Mouse (Mus musculus) mouse trophoblast stem cell (cell line): ENCODE results near the gene Cuedc1.

Experiments used
- in situ Hi-C, 2 experiments: fragments of 300-500 bp; cut with MseI, MboI; formaldehyde crosslinking; loops; 2 replicates in 1 of 2; 3 replicates in 1 of 2; pipeline ENCODE4 v1.15.1; 2025

The Cuedc1 gene

GRCm38 (mm10) chr11:88117356-88118090 lies 19.7 kb downstream of the Cuedc1 start:
- in situ Hi-C loops, result no loop called here

GRCm38 (mm10) chr11:88118091-88118440 lies 20.2 kb downstream of the Cuedc1 start:
- in situ Hi-C loops, result no loop called here

DNA sequence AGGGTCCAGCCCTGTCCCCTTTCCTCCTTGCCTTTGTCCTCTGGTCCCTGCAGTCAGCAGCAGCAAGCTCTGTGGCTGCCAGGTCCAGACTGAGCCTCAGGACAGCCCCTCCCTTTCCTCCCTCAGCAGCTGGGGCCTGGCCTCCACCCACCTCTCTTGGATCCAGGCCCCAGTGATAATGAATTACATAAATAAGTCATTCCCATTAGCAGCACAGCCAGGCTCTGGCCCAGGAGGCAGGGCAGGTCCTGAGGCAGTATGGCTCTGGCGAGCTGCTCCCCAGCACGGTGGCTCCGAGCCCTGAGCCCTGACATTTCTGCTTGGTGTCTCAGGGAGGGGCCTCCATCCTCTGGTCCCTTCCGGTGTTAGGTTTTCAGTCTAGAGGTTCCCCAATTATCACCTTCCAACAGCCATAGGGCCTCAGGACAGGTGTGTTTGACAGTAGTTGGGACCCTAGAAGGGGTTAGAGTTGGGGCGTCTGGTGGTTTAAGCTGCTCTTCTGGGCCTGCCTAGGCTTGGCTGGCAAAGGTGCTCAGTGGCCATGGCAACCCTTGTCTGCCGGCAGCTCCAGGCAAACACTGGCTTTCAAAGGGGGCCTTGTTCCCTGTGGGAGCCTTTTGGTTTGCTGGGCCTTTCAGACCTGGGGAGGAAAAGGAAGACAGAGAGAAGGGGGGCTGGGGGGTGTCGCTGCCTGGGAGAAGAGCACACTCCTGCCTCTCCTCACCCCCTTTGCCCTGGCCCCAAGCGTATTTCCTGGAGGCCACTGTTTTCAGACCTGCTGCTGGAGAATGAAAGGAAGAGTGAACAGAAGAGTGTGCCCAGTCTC lies 21.2 kb downstream of the Cuedc1 start:
- in situ Hi-C loops, result no loop called here

DNA sequence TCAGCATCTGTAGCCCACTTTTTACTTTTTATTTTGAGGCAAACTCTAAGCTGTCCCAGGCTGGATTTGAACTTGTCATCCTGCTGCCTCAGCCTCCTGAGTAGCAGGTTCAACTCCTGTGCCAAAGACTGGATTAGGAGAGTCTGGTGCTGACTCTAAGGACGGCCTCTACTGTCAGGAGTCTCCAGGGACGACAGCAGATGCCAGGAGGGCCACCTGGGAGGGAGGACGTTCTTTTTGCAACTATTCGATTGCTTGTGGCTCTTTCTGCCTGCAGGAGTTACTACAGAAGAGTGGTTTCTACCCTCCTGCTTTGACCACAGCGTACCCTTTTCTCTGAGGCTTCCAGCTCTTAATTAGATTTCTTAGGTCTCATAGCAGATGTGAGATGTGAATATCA lies 24.7 kb downstream of the Cuedc1 start:
- in situ Hi-C loops, result no loop called here

GRCm38 (mm10) chr11:88123021-88123420 lies 25.2 kb downstream of the Cuedc1 start:
- in situ Hi-C loops, result no loop called here

DNA sequence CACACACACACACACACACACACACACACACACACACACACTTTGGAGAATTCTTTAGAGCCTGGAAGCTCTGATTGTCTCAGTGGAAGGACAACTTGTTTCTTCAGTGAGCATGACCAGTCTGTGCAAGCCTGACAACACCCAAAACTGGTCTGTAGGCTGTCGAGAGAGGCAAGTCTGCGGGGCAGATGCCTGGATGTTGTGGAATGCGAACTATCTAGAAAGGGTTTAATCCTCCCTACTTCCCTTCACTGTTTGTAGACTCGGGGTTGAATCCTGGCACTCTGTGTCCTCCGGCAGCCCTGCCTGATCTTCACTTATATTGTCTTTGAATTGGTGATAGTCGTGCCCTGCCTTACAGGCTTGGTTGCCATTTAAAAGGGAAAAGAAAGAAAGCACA lies 25.9 kb downstream of the Cuedc1 start:
- in situ Hi-C loops, result no loop called here

DNA sequence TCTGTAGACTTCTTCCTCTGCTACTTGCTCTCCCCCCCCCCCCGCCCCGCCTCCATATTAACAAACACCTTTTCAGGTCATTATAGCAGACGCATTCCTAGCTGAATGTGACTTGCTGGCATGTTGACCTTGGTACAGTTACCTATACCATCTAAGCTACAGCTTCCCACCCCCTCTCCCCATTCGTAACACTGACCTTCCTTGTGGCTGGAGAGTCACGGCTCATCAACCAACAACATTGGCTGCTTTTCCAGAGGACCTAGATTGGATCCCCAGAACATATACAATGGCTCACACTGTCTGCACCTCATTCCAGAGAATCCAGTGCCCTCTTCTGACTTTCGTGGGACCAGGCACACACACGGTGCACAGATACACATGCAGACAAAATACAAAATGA lies 27.6 kb downstream of the Cuedc1 start:
- in situ Hi-C loops, result no loop called here

DNA sequence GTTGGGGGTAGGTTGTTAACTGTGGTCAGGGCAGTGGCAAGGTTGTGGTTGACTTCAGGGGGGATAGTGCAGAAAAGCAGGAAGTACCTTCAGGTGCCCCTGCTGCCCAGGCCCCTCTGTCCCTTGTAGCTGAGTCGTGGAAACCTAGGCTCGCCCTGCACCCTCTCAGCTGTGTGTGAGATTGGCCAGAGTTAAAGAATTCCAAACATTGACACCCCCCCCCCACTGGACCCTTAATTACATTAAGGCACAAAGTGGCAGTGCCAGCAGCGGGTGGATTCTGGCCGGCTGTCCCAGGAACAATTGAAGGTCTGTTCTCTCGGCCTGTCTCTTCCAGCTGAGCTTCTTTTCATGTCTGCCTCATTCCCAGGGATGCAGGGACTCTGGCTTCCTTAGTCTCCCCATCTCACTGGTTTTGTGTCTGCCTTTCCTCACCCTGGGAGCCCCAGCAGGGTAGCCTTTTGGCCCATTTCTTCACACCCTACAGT lies 28.5 kb downstream of the Cuedc1 start:
- in situ Hi-C loops, result no loop called here

GRCm38 (mm10) chr11:88128461-88128860 lies 30.6 kb downstream of the Cuedc1 start:
- in situ Hi-C loops, result no loop called here

DNA sequence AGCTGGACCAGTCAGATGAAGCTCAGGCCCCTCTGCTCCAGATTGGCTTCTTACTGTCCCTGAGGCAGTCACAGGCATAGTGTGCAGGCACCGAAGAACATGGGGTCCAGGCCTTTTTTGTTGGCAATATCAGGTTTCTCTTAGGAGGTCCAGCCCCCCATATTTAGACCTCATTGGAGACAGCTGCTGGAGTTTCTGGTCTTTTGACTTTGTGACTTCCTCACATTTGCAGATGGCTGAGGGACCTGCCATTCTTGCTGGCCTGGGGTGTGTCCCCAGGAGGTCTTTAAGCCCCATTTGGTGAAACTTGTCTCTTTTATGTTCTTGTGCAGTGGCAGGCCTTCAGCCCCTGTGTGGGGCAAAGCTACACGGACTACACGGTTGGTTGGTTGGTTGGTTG lies 31.4 kb downstream of the Cuedc1 start:
- in situ Hi-C loops, result no loop called here

- in situ Hi-C loops, result no loop called here
Observed at GRCm38 (mm10) chr11:88129935-88130334, 32.1 kb downstream of the Cuedc1 start.

- in situ Hi-C loops, result no loop called here
Observed at GRCm38 (mm10) chr11:88131847-88132246, 34.0 kb downstream of the Cuedc1 start.

- in situ Hi-C loops, result no loop called here
Observed at GRCm38 (mm10) chr11:88135218-88135617, 37.4 kb downstream of the Cuedc1 start.

- in situ Hi-C loops, result no loop called here
Observed at GRCm38 (mm10) chr11:88137814-88138425, 40.1 kb downstream of the Cuedc1 start.

- in situ Hi-C loops, result no loop called here
Observed at GRCm38 (mm10) chr11:88139256-88139861, 41.5 kb downstream of the Cuedc1 start.

- in situ Hi-C loops, result no loop called here
Observed at GRCm38 (mm10) chr11:88140066-88141060, 42.5 kb downstream of the Cuedc1 start.

- in situ Hi-C loops, result no loop called here
Observed at GRCm38 (mm10) chr11:88142362-88142761, 44.5 kb downstream of the Cuedc1 start.

- in situ Hi-C loops, result no loop called here
Observed at GRCm38 (mm10) chr11:88144100-88144499, 46.2 kb downstream of the Cuedc1 start.

DNA sequence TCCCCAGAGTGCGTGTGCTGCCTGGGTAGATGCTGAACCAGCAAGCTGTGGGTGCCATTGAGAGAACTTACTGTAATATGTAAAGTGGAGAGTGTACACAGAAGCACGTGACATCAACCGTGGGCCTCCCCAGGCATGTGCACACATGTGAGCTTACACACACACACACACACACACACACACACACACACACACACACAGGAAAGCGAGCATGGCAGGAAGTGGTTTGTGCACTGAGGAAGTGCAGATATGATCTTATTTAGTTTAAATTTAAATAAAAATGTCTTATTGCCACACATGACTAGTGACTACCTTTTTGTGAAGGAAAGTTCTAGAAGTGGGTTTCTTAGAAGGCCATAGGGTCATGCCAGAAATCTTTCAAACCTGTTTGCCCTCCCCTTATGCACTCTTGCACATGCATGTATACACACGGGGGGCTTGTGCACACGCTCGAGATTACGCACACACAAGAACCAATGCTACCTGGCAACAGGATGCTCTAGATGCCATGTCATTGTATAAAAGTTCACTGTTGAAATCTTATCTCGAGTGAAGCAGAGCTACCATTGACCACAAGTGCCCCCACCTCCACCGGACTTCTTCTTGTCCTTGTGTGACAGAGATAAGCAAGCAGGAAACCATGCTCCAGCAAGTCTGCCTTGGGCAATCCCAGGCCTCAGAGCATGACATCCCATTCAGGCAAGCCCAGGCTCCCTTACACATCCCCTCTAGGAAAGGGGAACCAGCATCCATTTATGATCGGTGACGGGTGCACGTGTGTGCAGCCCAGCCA lies 47.6 kb downstream of the Cuedc1 start:
- in situ Hi-C loops, result no loop called here
